Mouse (Mus musculus): ENCODE measurements around the gene Cyba.

- TF ChIP-seq E2F4 (IDR thresholded peaks at IDR 0.05; ENCODE audit: insufficient replicate concordance, low read depth, low read length) (no peak), GABPA (IDR thresholded peaks at IDR 0.05; ENCODE audit: insufficient replicate concordance, low read depth, low read length) (no peak), ZMIZ1 (IDR thresholded peaks at IDR 0.05; ENCODE audit: low read depth, low read length) (no peak), MAFK (IDR thresholded peaks at IDR 0.05; ENCODE audit: insufficient replicate concordance, low read length) (no peak)
These were observed 29.8 kb upstream of the Cyba start for GRCm38 (mm10) chr8:122462510-122462909.

Measured in CH12.LX (cell line).